Mouse (Mus musculus) adrenal gland, adult 18-20 months (tissue): ENCODE results near the gene 9930021J03Rik. TPM values are rescaled to one million over a fixed set of nuclear protein-coding genes. Genes with fewer than 3 reads are reported as not detected.

ENCODE experiments used
- total RNA-seq, 2 experiments: library from RNA; stranded (reverse); gene quantifications; 1 replicate in 1 of 2; 2 replicates in 1 of 2; pipeline ENCODE4 v1.2.3; 2021

Gene 9930021J03Rik
- total RNA-seq, 2 experiments from 2014 or later = 15.6 to 16.5 TPM

Other genes with a start within 250 kb of the 9930021J03Rik start
- gene Ermp1, start 157.6 kb downstream of the 9930021J03Rik start, total RNA-seq = 10 to 100 TPM; 55.5 to 62.7 TPM
- gene Mlana, start 108.2 kb downstream of the 9930021J03Rik start, total RNA-seq = not detected
- gene Ranbp6, start 7.0 kb upstream of the 9930021J03Rik start, total RNA-seq = 10 to 100 TPM; 17.1 to 17.6 TPM
- 10 to 100 TPM; 15.4 to 15.5 TPM for gene Il33, start 119.1 kb upstream of the 9930021J03Rik start, total RNA-seq
- not detected for gene Trpd52l3, start 197.8 kb upstream of the 9930021J03Rik start, total RNA-seq
- 10 to 100 TPM; 31.7 to 39.0 TPM for gene Uhrf2, start 224.5 kb upstream of the 9930021J03Rik start, total RNA-seq